Mouse (Mus musculus) gastrocnemius, adult 18-20 months (tissue): ENCODE data around the gene Rai14. TPM values are rescaled to one million over a fixed set of nuclear protein-coding genes. Genes with fewer than 3 reads are reported as not detected.

Experiments
- DNase-seq: peaks from one replicate; pipeline ENCODE4 v3.0.0; 2021; ENCODE audit warnings: low spot score
- total RNA-seq, 2 experiments: library from RNA; stranded (reverse); gene quantifications; 2 replicates each; pipeline ENCODE4 v1.2.3; 2021

Gene Rai14
- total RNA-seq, 2 experiments from 2014 or later = 5.5 to 7.0 TPM

DNA sequence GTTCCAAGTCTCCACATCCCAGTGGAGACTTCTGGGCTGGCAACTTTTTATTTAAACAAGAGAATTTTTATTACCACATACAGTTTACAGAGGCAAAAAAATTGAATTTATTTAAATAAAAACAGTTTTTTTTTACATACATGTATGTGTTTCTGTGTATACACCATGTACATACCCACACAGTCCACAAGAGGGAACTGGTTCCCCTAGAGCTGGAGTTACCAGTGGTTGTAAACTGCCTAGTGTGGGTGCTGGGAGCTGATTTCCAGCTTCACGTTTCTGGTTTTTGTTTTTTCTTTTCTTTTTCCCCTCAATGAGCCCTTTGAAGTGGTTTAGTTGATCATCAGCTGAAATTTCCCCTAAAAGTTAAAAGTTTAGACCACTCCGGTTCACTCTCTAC is 96.1 kb downstream of the Rai14 start:
- DNase-seq = no peak

DNA sequence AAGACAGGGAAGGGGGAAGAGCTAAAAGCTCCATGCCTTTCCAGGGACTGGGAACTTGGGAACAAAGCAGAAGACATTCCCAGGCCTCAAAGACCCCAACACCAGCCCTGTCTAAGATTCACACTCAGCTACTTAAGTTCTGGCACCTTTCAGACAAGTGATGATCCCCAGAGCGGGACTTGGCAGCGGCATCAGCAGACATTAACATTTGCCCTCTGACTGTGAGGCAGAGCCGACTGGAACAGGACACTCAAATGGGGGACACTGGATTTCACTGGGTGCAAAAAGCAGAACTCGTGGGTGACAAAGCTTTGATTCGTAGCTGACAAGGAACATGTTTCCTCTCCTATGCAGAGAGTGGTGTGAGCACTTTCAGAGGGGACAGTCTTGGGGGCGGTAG is 98.4 kb downstream of the Rai14 start:
- no peak for DNase-seq

DNA sequence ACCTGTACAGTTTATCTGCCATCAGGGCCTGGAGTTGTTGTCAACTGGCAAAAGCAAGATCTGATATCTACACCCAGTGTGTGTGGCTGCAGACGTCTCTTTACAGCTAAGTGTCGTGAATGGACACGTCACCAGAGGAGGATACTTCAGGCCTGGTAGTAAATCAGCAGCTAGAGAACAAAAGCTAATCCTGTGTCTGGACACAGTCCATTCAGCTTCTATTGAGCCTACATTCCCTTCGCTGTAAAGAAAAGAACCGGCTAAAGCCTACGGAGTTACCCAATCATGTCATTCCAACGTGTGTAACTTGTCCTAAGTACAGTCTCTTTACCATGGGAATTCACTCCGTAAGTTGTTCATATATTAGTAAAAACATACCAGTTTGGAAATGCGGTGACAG is 103.4 kb downstream of the Rai14 start:
- no peak for DNase-seq

DNA sequence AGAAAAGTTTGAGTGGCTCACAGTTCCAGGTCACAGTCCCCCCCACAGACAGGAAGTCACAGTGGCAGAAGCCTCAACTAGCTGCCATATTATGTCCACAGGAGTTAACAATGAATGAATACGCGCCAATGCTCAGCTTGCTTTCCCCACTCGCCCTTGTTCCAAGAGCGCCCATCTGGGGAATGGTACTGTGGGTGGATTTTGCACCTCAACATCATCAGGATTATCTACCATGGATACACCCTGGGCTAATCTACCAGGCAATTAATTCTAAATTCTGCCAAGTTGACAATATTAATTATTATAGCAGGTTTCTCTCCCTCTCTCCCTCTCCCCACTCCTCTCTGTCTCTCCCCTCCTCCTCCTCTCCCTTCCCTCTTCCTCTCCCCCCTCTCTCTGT is 105.3 kb downstream of the Rai14 start:
- DNase-seq = no peak

DNA sequence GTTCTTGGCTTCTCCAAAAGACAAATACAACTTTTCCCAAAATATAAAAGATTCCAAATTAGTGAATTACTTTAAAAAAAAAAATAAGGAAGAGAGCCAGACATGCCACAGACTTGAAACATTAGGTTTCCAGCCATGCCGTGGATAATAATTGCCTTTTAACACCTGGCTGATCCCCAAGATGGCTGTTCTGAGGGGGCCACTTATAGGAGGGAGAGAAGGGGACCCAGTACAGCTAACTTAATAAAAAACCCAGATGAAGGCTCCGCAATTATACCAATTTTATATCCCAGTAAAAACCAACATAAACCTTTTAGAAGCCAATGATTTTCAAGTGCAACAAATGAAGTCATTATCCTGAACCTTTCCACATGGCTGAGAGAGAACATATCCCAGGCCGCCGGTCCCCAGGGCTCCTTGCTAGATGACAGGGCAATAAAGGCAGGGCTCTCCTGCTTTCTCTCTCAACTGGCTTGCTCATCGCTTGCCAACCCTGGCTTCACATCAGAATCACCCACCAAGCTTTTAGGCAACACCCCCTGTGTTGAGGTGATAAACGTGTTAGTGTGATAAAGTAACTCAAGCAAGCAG is 105.8 kb downstream of the Rai14 start:
- DNase-seq = no peak

DNA sequence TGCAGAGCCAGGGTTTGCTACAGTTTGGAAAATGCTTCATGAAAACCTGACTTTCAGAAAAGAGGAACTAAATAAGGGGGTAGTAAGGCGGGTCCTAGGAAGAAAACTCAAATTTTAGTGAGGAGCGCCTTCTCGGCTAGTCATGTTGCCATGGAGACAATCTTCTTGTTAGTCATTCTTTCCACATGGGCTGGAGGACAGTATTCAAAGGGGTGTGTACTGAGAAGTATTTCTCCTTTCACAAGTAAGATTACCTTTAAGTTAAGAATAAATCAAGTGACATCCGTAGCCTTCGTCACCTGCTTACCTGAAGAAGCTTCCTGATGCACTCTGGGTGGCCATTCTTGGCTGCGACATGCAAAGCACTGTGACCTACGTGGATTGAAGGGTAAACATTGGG is 115.0 kb downstream of the Rai14 start:
- no peak for DNase-seq

DNA sequence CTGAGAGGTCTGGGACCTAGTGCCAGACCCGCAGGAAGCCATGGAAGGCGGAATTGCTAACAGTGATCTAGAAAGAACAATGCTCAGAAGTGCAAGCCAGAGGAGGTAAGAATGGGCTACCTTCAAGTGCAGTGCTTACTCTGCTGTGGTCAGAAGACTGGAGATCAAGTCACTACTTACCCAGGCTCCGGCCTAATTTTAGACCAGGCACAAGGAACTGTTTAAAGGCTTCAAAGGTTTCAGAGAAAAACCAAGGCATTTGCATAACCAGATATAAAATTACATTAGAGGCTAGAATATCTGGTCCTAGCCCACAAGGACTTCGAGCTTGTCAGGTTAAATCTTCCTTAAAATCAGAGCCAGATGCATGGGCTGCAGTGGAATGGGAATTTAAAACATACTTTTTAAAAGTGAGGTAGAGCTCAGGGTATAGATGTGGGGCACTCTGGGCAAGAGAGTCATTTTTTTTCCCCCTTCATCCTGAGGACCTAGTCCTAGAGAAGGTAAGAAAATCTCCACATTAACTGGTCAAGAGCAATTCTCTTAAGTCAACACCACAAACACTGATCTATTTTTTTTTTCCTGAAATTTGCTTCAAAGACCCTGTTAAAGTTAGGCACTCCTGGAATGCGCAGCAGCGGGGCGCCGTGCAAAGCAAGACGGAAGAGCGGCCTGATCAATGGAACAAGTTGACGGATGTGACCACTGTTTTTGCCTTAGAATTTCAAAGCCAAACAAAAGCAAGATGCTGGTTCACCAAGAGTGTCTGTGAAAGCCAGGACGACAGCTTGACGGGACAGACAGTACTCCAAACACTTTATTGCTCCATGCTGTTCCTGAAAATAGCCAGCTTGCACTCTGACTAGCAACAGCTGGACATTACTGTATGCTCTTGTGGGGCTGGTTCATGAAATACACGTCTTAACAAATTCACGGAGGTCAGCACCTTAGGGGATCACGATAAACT is 115.9 kb downstream of the Rai14 start:
- no peak for DNase-seq

DNA sequence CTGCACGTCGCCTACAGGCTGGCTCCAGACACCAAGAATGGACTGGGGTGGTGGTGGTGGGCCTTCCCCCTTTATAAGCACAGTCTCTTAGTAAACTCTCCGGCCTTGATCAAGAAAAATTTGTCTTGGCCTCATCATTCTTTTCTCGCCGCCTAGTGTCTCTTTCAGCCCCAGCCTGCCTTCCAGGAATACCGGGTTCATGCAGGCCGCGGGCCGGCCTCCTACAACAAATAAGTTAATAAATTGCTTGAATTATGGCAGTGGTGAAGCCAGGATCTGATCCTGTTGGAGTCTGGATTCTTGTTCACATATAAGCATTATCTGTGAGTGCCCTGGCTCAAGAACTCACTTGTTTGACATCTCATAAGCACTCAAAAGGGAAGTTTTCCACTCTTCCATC is 117.6 kb downstream of the Rai14 start:
- DNase-seq = no peak

DNA sequence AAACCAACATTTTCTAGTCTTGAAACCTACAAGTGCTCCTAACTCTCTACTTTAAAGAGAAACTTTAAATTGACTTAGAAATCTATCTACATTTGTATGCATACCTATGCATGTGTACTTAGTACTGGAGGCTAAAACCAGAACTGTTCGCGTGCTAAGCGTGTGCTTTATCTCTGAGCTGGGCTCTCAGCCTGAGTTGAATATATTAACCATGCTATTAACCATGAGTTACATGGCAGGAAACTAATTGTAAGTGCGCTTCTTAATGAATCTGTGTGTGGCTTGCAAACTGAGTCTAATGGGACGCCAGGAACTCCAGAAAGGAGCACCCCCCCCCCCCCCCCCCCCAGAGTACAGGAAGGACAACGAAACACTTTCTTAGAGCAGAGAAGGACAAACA is 119.0 kb downstream of the Rai14 start:
- no peak for DNase-seq

DNA sequence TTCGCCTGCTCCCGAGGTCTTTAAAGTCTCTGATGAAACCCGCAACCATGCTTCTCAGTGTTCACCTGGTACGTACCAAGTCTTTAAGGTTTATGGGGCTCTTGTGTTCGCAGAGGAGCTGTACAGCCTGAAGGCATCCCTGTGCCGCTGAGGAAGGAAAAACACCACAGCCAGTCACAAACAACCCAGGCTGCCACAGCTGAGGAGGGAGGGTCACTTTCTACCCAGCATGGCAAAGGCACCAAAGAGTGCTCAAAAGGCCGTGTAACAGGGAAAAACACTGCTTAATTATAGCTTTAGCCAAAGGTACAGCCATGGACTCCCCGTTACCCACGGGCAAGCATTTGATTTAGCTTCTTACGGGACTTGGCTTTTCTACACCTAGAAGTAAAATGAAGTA is 119.5 kb downstream of the Rai14 start:
- no peak for DNase-seq

DNA sequence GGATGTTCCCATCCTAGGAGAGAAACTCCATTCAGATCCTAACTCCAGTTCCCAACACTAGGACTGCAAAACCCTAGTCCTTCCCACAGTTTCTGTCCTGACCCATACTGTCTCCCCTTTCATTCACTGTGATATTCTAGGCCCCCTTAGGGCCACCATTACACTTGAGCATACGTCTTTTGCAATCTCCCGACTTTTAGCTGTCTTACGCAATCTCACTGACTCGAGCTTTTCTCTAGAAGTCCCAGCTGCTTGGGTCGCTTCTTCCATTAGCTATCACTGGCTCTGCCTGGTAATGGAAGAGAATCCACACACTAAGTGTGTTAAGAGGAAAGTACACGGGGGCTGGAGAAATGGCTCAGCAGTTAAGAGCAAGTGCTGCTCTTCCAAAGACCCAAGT is 121.3 kb downstream of the Rai14 start:
- DNase-seq = no peak

DNA sequence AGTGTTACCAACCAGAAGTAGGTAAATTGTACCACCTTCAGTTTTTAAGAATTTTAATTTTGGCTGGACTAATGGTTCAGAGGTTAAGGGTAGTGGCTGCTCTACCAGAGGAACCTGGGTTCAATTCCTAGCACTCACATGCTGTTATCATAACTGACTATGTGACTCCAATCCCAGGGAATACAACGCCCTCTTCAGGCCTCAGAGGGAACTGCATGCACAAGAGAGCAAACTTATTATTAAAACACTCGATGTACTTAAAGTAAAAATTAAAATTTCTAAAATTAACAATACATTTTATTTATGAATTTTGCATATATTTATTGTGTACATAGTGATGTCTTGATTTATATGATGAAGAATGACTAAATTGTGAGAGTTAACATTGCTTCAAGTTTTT is 127.9 kb downstream of the Rai14 start:
- no peak for DNase-seq

DNA sequence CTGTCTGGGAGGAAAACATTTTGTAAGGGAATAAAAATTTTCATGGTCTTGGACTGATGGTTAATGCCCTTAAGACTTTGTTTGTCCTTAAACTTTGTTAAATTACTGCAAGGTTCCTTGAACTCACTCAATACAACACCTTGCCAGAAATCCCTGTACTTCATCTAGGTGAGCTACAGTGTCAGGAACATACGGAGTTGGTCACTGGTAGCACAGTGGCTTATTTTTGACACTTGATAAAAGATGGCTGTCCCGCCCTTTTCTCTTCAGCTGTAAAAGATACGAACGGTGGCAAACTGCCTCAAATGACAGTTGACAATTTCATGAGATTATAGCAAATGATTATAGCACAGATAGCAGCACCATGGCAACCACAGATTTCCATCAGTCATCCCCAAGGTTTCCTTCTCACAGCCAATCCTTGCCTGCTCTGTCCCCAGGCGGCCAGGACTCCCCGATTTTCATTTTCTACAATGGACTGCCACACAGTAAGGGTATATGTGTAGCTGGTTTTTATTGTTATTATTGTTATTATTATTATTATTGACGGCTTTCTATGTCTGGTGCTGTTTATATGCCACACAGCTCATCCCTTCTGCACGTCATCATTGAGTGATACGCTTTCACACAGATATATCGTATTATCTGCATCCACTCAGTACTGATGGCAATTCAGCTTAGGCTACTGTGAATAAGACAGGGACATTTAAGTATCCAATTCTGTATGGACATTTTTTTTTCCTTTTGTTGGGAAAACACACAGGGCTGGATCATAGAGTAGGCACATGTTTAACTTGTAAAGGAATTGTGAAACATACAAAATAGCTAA is 129.9 kb downstream of the Rai14 start:
- DNase-seq = no peak

DNA sequence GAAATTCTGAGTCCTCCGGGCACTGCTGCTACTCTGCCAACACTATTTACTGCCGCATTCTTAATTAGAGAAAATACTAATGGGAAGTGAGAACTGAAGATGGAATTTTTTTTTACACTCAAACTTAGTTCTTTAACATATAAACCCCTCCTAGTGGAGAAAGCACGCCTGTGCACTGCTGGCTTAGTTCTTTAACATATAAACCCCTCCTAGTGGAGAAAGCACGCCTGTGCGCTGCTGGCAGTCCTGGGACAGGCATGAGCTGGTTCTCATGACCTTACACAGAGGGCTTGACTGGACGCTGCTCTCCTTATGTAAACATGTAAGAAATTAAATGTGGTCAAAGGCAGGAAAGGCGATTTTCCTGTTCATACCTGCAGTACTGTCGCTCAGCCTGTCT is 131.0 kb downstream of the Rai14 start:
- DNase-seq = peak; percentile 22

DNA sequence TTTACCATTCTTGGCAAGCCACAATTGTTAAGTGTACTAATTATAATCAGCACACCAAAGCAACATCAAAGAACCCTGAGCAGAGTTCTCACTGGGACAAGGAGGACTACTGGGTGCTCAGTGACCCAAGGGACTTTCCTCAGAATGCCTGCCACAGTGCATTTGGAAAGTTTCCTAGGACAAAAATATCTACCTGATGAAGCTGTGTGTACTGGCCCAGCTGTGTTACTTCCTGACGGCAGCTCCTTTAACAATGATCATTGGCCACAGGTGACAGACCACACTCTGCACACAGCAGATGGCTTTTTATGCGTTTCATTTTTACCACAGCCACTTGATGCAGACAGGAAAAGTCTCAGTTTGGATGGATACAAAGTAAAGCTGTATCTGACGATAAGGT is 135.3 kb downstream of the Rai14 start:
- DNase-seq = no peak

DNA sequence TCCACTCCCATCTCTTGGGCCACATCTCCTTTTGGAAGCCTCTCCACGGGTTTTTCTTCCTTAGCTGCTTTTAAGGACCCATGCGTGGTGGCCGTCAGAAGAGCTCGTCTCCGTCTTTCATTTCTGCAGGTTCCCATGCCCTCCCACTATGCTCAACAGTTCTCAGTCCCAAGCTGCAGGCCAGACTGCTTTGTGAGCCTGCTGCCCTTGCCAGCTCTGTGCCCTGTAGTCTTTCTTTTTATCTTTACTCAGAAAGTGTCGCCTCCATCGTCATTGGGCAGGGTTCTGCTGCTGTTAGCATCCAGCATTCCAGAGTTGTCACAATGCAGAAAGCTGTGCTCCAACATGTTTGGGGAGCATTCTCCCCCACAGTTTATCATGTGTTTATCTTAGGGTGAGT is 147.9 kb downstream of the Rai14 start:
- DNase-seq = no peak

DNA sequence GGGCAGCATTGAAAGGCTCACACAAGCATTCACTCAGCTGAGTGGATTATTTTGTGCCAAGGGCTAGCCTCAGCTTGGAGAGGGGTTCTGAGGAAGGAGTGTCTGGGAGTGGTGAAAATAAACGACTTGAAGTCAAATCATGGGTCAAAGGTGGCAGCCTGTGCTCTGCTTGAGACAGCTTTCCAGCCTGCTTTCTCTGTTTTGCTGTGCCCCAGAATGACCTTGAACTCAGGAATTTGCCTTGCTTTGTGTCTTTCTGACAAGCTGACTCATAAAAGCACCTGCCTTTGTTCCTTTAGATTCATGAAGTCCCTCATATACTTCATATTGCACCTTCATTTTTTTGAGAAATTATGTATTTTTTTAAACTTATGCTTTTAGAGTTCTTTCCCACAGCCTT is 150.2 kb downstream of the Rai14 start:
- no peak for DNase-seq

DNA sequence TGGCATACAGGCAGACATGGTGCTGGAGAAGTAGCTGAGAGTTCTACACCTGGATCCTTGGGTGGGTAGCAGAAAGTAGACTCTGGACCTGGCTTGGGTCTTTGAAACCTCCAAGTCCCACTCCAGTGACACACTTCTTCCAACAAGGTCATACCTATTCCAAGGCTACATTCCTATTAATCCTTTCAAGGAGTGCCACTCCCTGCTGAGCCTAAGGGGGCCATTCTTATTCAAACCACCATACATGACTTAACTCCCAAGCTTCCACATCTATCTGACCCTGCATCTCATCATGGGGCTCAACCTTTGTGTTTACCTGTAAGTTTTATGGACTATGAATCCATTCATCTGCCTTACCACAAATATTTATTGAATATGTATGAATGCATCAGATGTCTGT is 152.1 kb downstream of the Rai14 start:
- no peak for DNase-seq

DNA sequence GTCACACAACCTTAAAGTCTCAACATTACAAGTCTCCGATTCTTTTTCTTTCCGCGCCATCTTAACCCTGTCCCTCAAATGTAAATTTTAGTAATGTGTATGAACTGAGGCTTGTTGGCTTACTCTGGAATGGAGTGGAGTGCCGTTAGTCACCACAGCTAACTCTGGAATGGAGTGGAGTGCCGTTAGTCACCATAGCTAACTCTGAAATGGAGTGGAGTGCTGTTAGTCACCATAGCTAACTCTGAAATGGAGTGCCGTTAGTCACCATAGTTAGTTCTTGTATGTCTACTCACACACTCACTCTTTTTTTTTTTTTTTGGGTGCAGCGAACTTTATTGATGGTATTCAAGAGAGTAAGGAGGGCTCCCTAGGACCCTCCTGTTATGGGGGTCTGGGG is 154.4 kb downstream of the Rai14 start:
- no peak for DNase-seq

DNA sequence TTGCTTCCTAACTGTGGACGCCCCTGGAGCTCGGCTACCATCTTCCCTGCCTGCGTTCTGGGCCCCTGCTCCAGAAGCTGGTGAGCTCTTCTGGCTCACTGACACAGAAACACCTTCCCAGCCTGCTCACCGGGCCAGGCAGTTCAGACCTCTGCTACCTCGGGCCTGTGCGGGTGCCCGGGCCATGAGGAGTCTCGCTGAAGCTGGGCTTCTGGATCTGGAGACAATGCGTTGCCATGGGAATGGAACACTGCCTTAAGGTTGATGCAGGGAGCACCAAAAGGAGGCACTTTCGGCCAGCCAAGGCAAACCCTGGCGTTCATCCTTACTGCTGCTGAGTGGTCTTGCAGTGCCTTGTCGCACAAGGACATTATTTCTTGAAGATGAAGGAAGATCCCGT is 156.0 kb downstream of the Rai14 start, which contains the start of gene Ttc23l:
TSS of gene Ttc23l (minus strand) at position 204 of the 400 bp plus-strand sequence.
- DNase-seq = no peak

DNA sequence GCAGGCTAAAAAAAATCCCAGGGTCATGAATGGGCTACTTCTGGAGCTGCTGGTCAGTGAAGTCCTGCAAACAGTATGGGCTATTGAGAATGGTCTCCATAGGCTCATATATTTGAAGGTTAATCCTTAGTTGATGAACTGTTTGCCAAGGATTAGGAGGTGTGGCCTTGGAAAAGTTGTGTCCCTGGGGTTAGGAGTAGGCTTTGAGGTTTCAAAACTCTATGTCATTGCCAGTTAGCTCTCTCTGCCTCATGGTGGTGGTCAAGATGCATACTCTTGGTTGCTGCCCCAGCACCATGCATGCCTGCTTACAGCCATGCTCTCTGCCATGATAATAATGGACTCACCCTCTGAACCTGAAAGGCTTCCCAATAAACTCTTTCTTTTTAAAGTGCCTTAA is 160.1 kb downstream of the Rai14 start:
- no peak for DNase-seq
